ENCODE assay signal across 8 mouse cellular contexts in the genomic region with DNA sequence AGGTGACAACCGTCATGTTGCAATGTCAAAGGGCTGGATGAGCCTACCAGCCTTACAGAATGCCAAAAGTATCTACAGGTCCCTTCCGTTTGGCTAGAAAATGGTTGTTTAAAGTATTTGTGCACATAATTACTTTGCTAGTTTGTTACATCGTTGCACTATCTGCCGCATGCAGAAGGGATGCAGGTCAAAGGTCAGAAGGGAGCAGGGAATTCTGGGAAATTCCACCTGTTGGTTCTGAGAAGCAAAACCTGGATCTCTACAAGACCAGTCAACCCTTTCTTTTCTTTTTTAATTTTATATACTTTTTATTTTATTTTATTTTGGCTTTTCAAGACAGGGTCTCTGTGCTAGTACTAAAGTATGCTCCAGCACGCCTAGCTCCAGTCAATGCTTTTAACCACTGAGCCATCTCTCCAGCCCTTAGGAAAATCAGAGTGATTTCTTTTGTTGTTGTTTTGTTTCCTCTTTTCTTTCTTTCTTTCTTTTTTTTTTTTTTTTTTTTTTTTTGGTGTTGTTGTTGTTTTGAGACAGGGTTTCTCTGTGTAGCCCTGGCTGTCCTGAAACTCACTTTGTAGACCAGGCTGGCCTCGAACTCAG. TPM values are rescaled to one million over a fixed set of nuclear protein-coding genes. Genes with fewer than 3 reads are reported as not detected.
DNase-seq lines count a peak whose midpoint lies in the region; ATAC-seq and TF ChIP-seq lines count a peak whose summit lies in the region.

No protein-coding gene starts in this region.

- H3K4me1 ChIP-seq in heart, embryonic 10.5 days: peaks cover 19% of the 10 kb centered on the region
- no peaks in the 10 kb centered on the region for H3K4me1 ChIP-seq in ES-Bruce4 (ENCODE audit: control insufficient read depth, insufficient read depth, low read length)
- H3K4me1 ChIP-seq in forebrain, embryonic 16.5 days (replicated peaks; ENCODE audit: control insufficient read depth, insufficient read depth, low read length): peaks cover 22% of the 10 kb centered on the region
- peaks cover 23% of the 10 kb centered on the region for H3K4me1 ChIP-seq in liver, embryonic 16.5 days (ENCODE audit: control insufficient read depth, low read depth, low read length)

- intact Hi-C loops in heart, postnatal 14 days (cut with DNase I): no loop called here

- no peak for DNase-seq in heart, embryonic 10.5 days (ENCODE audit: low spot score)
- DNase-seq in heart, postnatal 14 days: no peak
- no peak for DNase-seq in adrenal gland, postnatal 4 days (ENCODE audit: low spot score in 2 of 2)
- DNase-seq in gastrocnemius, postnatal 25 days: no peak
- DNase-seq in layer of hippocampus, adult 9-11 months: no peak

- 90% methylated on average over 6 of the region's 6 CpGs for WGBS in heart, embryonic 10.5 days
- 94% methylated on average over 6 of the region's 6 CpGs for WGBS in forebrain, embryonic 16.5 days
- 75% methylated on average over 6 of the region's 6 CpGs for whole genome bisulfite sequencing in liver, embryonic 16.5 days (ENCODE audit: insufficient replicate concordance)

- peak overlapping the region; percentile 87 for H3K4me3 ChIP-seq in heart, embryonic 10.5 days
- H3K4me3 ChIP-seq in ES-Bruce4 (ENCODE audit: low read depth, low read length): no peak overlapping the region
- H3K4me3 ChIP-seq in forebrain, embryonic 16.5 days (replicated peaks; ENCODE audit: low read length): peak overlapping the region; percentile 87
- H3K4me3 ChIP-seq in liver, embryonic 16.5 days (ENCODE audit: low read depth, low read length): peak overlapping the region; percentile 96; the same call in 1 of the 2 replicates

- no peaks in the 10 kb centered on the region for H3K9me3 ChIP-seq in heart, embryonic 10.5 days
- no peaks in the 10 kb centered on the region for H3K9me3 ChIP-seq in ES-Bruce4 (replicated peaks; ENCODE audit: control insufficient read depth, insufficient read depth, low read length, poor library complexity, severe bottlenecking)
- H3K9me3 ChIP-seq in forebrain, embryonic 16.5 days (ENCODE audit: control insufficient read depth, low read length): no peaks in the 10 kb centered on the region
- H3K9me3 ChIP-seq in liver, embryonic 16.5 days (replicated peaks; ENCODE audit: control insufficient read depth, low read length): no peaks in the 10 kb centered on the region

- TF ChIP-seq CTCF in ES-Bruce4 (IDR thresholded peaks at IDR 0.05; ENCODE audit: low read depth, low read length): no peak

- H3K36me3 ChIP-seq in heart, embryonic 10.5 days: peaks cover 17% of the 10 kb centered on the region
- H3K36me3 ChIP-seq in ES-Bruce4 (ENCODE audit: control insufficient read depth, insufficient read depth, low read length, poor library complexity, severe bottlenecking): no peaks in the 10 kb centered on the region
- H3K36me3 ChIP-seq in forebrain, embryonic 16.5 days (ENCODE audit: control insufficient read depth, insufficient read depth): peaks cover 10% of the 10 kb centered on the region; the same call in 1 of the 2 replicates
- H3K36me3 ChIP-seq in liver, embryonic 16.5 days (ENCODE audit: control insufficient read depth, insufficient read depth): no peaks in the 10 kb centered on the region

- H3K27ac ChIP-seq in heart, embryonic 10.5 days: peak overlapping the region; percentile 90; the same call in 1 of the 2 replicates
- peak overlapping the region; percentile 80 for H3K27ac ChIP-seq in ES-Bruce4 (ENCODE audit: insufficient read depth, low read length)
- H3K27ac ChIP-seq in forebrain, embryonic 16.5 days (ENCODE audit: low read length): peak overlapping the region; percentile 91
- H3K27ac ChIP-seq in liver, embryonic 16.5 days (ENCODE audit: low read length): peak overlapping the region; percentile 94

- peak overlapping the region; percentile 96 for H3K9ac ChIP-seq in ES-Bruce4 (ENCODE audit: low read depth, poor library complexity, severe bottlenecking)
- H3K9ac ChIP-seq in forebrain, embryonic 16.5 days (replicated peaks; ENCODE audit: low read depth, low read length): peak overlapping the region; percentile 100; the same call in 1 of the 2 replicates
- H3K9ac ChIP-seq in liver, embryonic 16.5 days (ENCODE audit: low read depth, low read length): peak overlapping the region; percentile 87; the same call in 1 of the 2 replicates

- no peak for TF ChIP-seq EP300 in ES-Bruce4 (IDR thresholded peaks at IDR 0.05; ENCODE audit: insufficient read depth, low read depth, low read length)

- no peak overlapping the region for H3K4me2 ChIP-seq in forebrain, embryonic 16.5 days (ENCODE audit: low read length)
- peak overlapping the region; percentile 59 for H3K4me2 ChIP-seq in liver, embryonic 16.5 days (ENCODE audit: low read depth, low read length)

- no peak for ATAC-seq in forebrain, embryonic 16.5 days
- ATAC-seq in liver, embryonic 16.5 days (ENCODE audit: low read depth): no peak

- no peak for TF ChIP-seq POLR2A in ES-Bruce4 (IDR thresholded peaks at IDR 0.05; ENCODE audit: insufficient read depth, low read length)

- no peaks in the 10 kb centered on the region for H3K27me3 ChIP-seq in heart, embryonic 10.5 days (ENCODE audit: insufficient read depth, poor library complexity, severe bottlenecking)
- H3K27me3 ChIP-seq in ES-Bruce4 (ENCODE audit: control insufficient read depth, insufficient read depth, low read length, poor library complexity, severe bottlenecking): no peaks in the 10 kb centered on the region
- no peaks in the 10 kb centered on the region for H3K27me3 ChIP-seq in forebrain, embryonic 16.5 days (replicated peaks; ENCODE audit: control insufficient read depth, insufficient read depth, low read length)
- H3K27me3 ChIP-seq in liver, embryonic 16.5 days (ENCODE audit: control insufficient read depth, insufficient read depth, low read depth, low read length): no peaks in the 10 kb centered on the region

RNA-seq across cellular contexts. Expression of gene Zmiz2, which starts 0.6 kb away (rescaled TPM):
- polyA plus RNA-seq in heart, embryonic 10.5 days (2016; fragmentation: Nextera tagmentation; extraction: Ambion mirVana): 8.1 and 10.2 TPM in 2 replicates
- 10 to 100 TPM; 41.1 to 42.5 TPM for total RNA-seq in heart, postnatal 14 days (2021)
- 51.5 and 59.4 TPM in 2 replicates for polyA plus RNA-seq in ES-Bruce4 (2011; ENCODE audit: insufficient read depth, insufficient read length, low read depth, missing spikeins)
- polyA plus RNA-seq in forebrain, embryonic 16.5 days (2015; fragmentation: Nextera tagmentation; extraction: Ambion mirVana): 36.7 and 40.4 TPM in 2 replicates
- polyA plus RNA-seq in liver, embryonic 16.5 days (2015; fragmentation: Nextera tagmentation; extraction: Ambion mirVana): 3.3 and 3.7 TPM in 2 replicates
- total RNA-seq in adrenal gland, postnatal 4 days (2021): 10 to 100 TPM; 62.4 to 67.1 TPM
- 10 to 100 TPM; 37.4 to 43.0 TPM for total RNA-seq in gastrocnemius, postnatal 25 days (2021)

RNA-seq across cellular contexts. Expression of gene Ppia, which starts 27.0 kb away (rescaled TPM):
- 4,882 and 5,148 TPM in 2 replicates for polyA plus RNA-seq in heart, embryonic 10.5 days (2016; fragmentation: Nextera tagmentation; extraction: Ambion mirVana)
- 100 to 1,000 TPM; 500 to 603 TPM for total RNA-seq in heart, postnatal 14 days (2021)
- polyA plus RNA-seq in ES-Bruce4 (2011; ENCODE audit: insufficient read depth, insufficient read length, low read depth, missing spikeins): 2,132 and 2,301 TPM in 2 replicates
- 3,622 and 3,688 TPM in 2 replicates for polyA plus RNA-seq in forebrain, embryonic 16.5 days (2015; fragmentation: Nextera tagmentation; extraction: Ambion mirVana)
- polyA plus RNA-seq in liver, embryonic 16.5 days (2015; fragmentation: Nextera tagmentation; extraction: Ambion mirVana): 2,023 and 2,306 TPM in 2 replicates
- total RNA-seq in adrenal gland, postnatal 4 days (2021): 1,000 to 10,000 TPM; 1,693 to 1,728 TPM
- 100 to 1,000 TPM; 197 to 277 TPM for total RNA-seq in gastrocnemius, postnatal 25 days (2021)

RNA-seq across cellular contexts. Expression of gene H2afv, which starts 56.0 kb away (rescaled TPM):
- 303 and 415 TPM in 2 replicates for polyA plus RNA-seq in heart, embryonic 10.5 days (2016; fragmentation: Nextera tagmentation; extraction: Ambion mirVana)
- 10 to 100 TPM; 57.1 to 59.4 TPM for total RNA-seq in heart, postnatal 14 days (2021)
- polyA plus RNA-seq in ES-Bruce4 (2011; ENCODE audit: insufficient read depth, insufficient read length, low read depth, missing spikeins): 200 and 218 TPM in 2 replicates
- 438 and 507 TPM in 2 replicates for polyA plus RNA-seq in forebrain, embryonic 16.5 days (2015; fragmentation: Nextera tagmentation; extraction: Ambion mirVana)
- 116 and 120 TPM in 2 replicates for polyA plus RNA-seq in liver, embryonic 16.5 days (2015; fragmentation: Nextera tagmentation; extraction: Ambion mirVana)
- total RNA-seq in adrenal gland, postnatal 4 days (2021): 100 to 1,000 TPM; 105 to 130 TPM
- total RNA-seq in gastrocnemius, postnatal 25 days (2021): 10 to 100 TPM; 44.6 TPM
